Mouse (Mus musculus) liver, embryonic 14.5 days (tissue): Measurements from ENCODE around the gene Usp8.

Experiments
- CTCF ChIP-seq: IDR thresholded peaks from 2 replicates; pipeline ENCODE4 v1.5.1; 2016; ENCODE audit warnings: antibody characterized with exemption, low read depth, control low read depth
- EP300 ChIP-seq: IDR thresholded peaks from 2 replicates; pipeline ENCODE4 v1.6.1; 2016; ENCODE audit warnings: antibody characterized with exemption, low read depth

GRCm38 (mm10) chr2:126782433-126782832, 75.3 kb downstream of the Usp8 start:
- TF ChIP-seq CTCF (peak; percentile 48), EP300 (no peak)
